Mouse (Mus musculus) midbrain, embryonic 11.5 days (tissue): ENCODE data around the gene Pcgf2. TPM values are rescaled to one million over a fixed set of nuclear protein-coding genes. Genes with fewer than 3 reads are reported as not detected.
"Not testable (repeated sequence)": the region's sequence is repeated elsewhere in the genome, so short reads cannot be mapped to it uniquely, and the experiment has no call there.

Source experiments
- ATAC-seq: fragments of 200-750 bp; cut with Nextera tagmentation; 2 replicates; pipeline ENCODE4 v1.8.0; 2017; ENCODE audit warnings: moderate TSS enrichment, moderate library complexity; ENCODE audit not compliant: low FRiP score
- DNase-seq: peaks from one replicate; pipeline ENCODE4 v3.0.0; 2015; ENCODE audit warnings: low spot score; ENCODE audit errors: missing footprints
- H3K27ac ChIP-seq: fragments of 300-500 bp; sonication (generic); 2 replicates; pipeline ENCODE4 v1.5.1; 2014; ENCODE audit warnings: low read depth, low read length
- H3K27me3 ChIP-seq: fragments of 300-500 bp; sonication (generic); 2 replicates; pipeline ENCODE4 v1.6.1; 2014; ENCODE audit warnings: mild to moderate bottlenecking, low read length, moderate library complexity, mixed read lengths; ENCODE audit not compliant: control insufficient read depth, insufficient read depth
- H3K36me3 ChIP-seq: fragments of 300-500 bp; sonication (generic); 2 replicates; pipeline ENCODE4 v1.6.1; 2014; ENCODE audit warnings: mild to moderate bottlenecking, low read length, moderate library complexity, mixed read lengths; ENCODE audit not compliant: control insufficient read depth, insufficient read depth
- H3K4me1 ChIP-seq: fragments of 300-500 bp; sonication (generic); 2 replicates; pipeline ENCODE4 v1.6.1; 2014; ENCODE audit warnings: low read length; ENCODE audit not compliant: control insufficient read depth, insufficient read depth
- H3K4me2 ChIP-seq: fragments of 300-500 bp; sonication (generic); 2 replicates; pipeline ENCODE4 v1.6.1; 2014; ENCODE audit warnings: mild to moderate bottlenecking, moderate library complexity
- H3K4me3 ChIP-seq: fragments of 300-500 bp; sonication (generic); 2 replicates; pipeline ENCODE4 v1.5.1; 2014; ENCODE audit warnings: low read depth, low read length
- H3K9ac ChIP-seq: fragments of 300-500 bp; sonication (generic); 2 replicates; pipeline ENCODE4 v1.6.1; 2014; ENCODE audit warnings: low read length
- H3K9me3 ChIP-seq: fragments of 300-500 bp; sonication (generic); 2 replicates; pipeline ENCODE4 v1.6.1; 2016; ENCODE audit warnings: low read length; ENCODE audit not compliant: control insufficient read depth
- WGBS: fragments of 180-500 bp; shearing (Covaris S2); extraction: QIAGEN DNeasy Blood & Tissue Kit; methylation state at CpG from one replicate; pipeline ENCODE4 v1.1.7; 2014; 5-methylcytosine and 5-hydroxymethylcytosine counted together
- polyA plus RNA-seq: library from polyadenylated mRNA; unstranded; fragments of >200 nt; fragmentation: Nextera tagmentation; extraction: Ambion mirVana; gene quantifications from 2 replicates; pipeline ENCODE4 v1.2.1, GENCODE M21; 2014

The Pcgf2 gene
- polyA plus RNA-seq, 1 experiment from 2014 or later = 16.1 TPM

GRCm38 (mm10) chr11:97742157-97742556 is 41.9 kb upstream of the Pcgf2 start:
- peaks cover 5% of the 10 kb centered on the region; the same call in 1 of the 2 replicates for H3K36me3 ChIP-seq
- H3K4me3 ChIP-seq = no peak overlapping the region
- DNase-seq (no peak), ATAC-seq (no peak)
- 96% methylated on average over 5 of the region's 5 CpGs for WGBS
- H3K4me1 ChIP-seq = peaks cover 14% of the 10 kb centered on the region
- H3K27me3 ChIP-seq = no peaks in the 10 kb centered on the region
- H3K4me2 ChIP-seq = no peak overlapping the region
- H3K9me3 ChIP-seq = no peaks in the 10 kb centered on the region
- H3K27ac ChIP-seq = no peak overlapping the region
- H3K9ac ChIP-seq = no peak overlapping the region

GRCm38 (mm10) chr11:97740190-97740589 is 39.9 kb upstream of the Pcgf2 start:
- DNase-seq = no peak
- no peaks in the 10 kb centered on the region for H3K27me3 ChIP-seq
- no peak overlapping the region for H3K27ac ChIP-seq
- WGBS = 50% methylated on average over 7 of the region's 7 CpGs
- no peak for ATAC-seq
- H3K4me1 ChIP-seq = peaks cover 14% of the 10 kb centered on the region
- H3K4me2 ChIP-seq = no peak overlapping the region
- H3K9ac ChIP-seq = no peak overlapping the region
- no peaks in the 10 kb centered on the region for H3K36me3 ChIP-seq
- H3K9me3 ChIP-seq = no peaks in the 10 kb centered on the region
- no peak overlapping the region for H3K4me3 ChIP-seq

GRCm38 (mm10) chr11:97739155-97739554 is 38.9 kb upstream of the Pcgf2 start:
- ATAC-seq = no peak
- Histone ChIP-seq H3K27ac (no peak overlapping the region), H3K9ac (no peak overlapping the region), H3K27me3 (no peaks in the 10 kb centered on the region), H3K36me3 (no peaks in the 10 kb centered on the region), H3K4me2 (no peak overlapping the region), H3K4me1 (peaks cover 14% of the 10 kb centered on the region), H3K4me3 (no peak overlapping the region), H3K9me3 (no peaks in the 10 kb centered on the region)
- no peak for DNase-seq
- 90% methylated on average over 3 of the region's 3 CpGs for WGBS

GRCm38 (mm10) chr11:97738703-97739102 is 38.4 kb upstream of the Pcgf2 start:
- Histone ChIP-seq H3K9me3 (no peaks in the 10 kb centered on the region), H3K27me3 (no peaks in the 10 kb centered on the region), H3K4me3 (no peak overlapping the region), H3K4me2 (no peak overlapping the region), H3K27ac (no peak overlapping the region), H3K4me1 (peaks cover 11% of the 10 kb centered on the region), H3K9ac (no peak overlapping the region), H3K36me3 (no peaks in the 10 kb centered on the region)
- 66% methylated on average over 6 of the region's 6 CpGs for WGBS
- DNase-seq = no peak
- no peak for ATAC-seq

DNA sequence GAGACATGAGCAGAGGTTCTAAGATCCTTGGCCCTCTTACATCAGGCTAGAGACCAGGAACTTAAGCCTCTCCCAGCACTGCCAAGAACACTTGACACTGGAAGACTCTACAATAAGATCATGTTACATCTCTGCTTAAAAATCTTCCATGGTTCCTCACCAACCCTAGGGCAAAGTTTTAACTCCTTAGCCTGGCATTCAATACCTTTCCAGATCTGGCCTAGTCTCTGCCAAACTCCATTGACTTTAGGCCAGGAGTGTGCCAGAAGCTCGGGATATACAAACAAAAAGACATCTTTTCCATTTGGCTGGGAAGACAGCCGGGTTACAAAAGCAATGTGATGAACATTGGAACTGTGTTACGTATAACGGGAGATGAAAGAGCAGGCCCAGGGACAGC is 37.3 kb upstream of the Pcgf2 start:
- Histone ChIP-seq H3K27me3 (no peaks in the 10 kb centered on the region), H3K9ac (no peak overlapping the region), H3K27ac (no peak overlapping the region), H3K9me3 (no peaks in the 10 kb centered on the region), H3K36me3 (no peaks in the 10 kb centered on the region), H3K4me2 (no peak overlapping the region), H3K4me3 (no peak overlapping the region), H3K4me1 (peaks cover under 1% of the 10 kb centered on the region)
- ATAC-seq (no peak), DNase-seq (peak; percentile 71)
- WGBS = 88% methylated on average over 4 of the region's 4 CpGs

GRCm38 (mm10) chr11:97736645-97737044 is 36.3 kb upstream of the Pcgf2 start:
- Histone ChIP-seq H3K9me3 (no peaks in the 10 kb centered on the region), H3K27me3 (no peaks in the 10 kb centered on the region), H3K9ac (no peak overlapping the region), H3K4me2 (no peak overlapping the region), H3K4me3 (no peak overlapping the region), H3K36me3 (peaks cover 3% of the 10 kb centered on the region; the same call in 1 of the 2 replicates), H3K4me1 (no peaks in the 10 kb centered on the region; the same call in none of the 2 replicates), H3K27ac (no peak overlapping the region)
- no peak for DNase-seq
- ATAC-seq = no peak
- WGBS = 89% methylated on average over 5 of the region's 5 CpGs

GRCm38 (mm10) chr11:97734810-97735209 is 34.5 kb upstream of the Pcgf2 start:
- H3K9ac ChIP-seq, H3K27me3 ChIP-seq, H3K36me3 ChIP-seq, DNase-seq, H3K4me1 ChIP-seq, H3K9me3 ChIP-seq, H3K4me2 ChIP-seq, H3K27ac ChIP-seq, H3K4me3 ChIP-seq, ATAC-seq: not testable (repeated sequence)
- 90% methylated on average over 5 of the region's 5 CpGs for WGBS

DNA sequence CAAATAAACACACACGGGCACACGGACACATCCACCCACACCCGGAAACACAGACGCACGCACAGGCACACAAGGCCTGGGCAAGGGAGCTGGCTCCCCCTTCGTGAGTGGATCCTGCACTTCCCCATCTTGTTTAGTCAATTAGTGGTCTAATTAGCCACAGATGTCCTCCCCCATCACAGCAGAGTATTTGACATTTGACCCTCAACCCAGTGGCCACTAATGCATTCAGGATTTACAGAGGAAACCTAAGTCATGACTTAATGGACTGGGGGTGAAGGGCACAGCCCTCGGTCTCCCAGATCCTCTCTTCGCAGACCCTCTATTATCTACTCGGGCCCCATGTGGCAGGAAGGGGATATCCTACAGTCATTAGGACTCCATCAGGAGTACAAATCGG is 33.4 kb upstream of the Pcgf2 start:
- ATAC-seq (no peak), DNase-seq (peak; percentile 80)
- WGBS = 61% methylated on average over 10 of the region's 10 CpGs
- H3K27ac ChIP-seq = no peak overlapping the region
- no peak overlapping the region for H3K4me2 ChIP-seq
- H3K4me1 ChIP-seq = no peaks in the 10 kb centered on the region; the same call in none of the 2 replicates
- H3K9ac ChIP-seq = no peak overlapping the region
- no peaks in the 10 kb centered on the region for H3K9me3 ChIP-seq
- no peak overlapping the region for H3K4me3 ChIP-seq
- no peaks in the 10 kb centered on the region for H3K27me3 ChIP-seq
- peaks cover 5% of the 10 kb centered on the region; the same call in 1 of the 2 replicates for H3K36me3 ChIP-seq

- no peak overlapping the region for H3K4me2 ChIP-seq
- H3K36me3 ChIP-seq = peaks cover 20% of the 10 kb centered on the region
- no peak overlapping the region for H3K9ac ChIP-seq
- DNase-seq (no peak), ATAC-seq (no peak)
- no peaks in the 10 kb centered on the region for H3K27me3 ChIP-seq
- H3K9me3 ChIP-seq = no peaks in the 10 kb centered on the region
- H3K27ac ChIP-seq = no peak overlapping the region; the same call in 1 of the 2 replicates
- no peaks in the 10 kb centered on the region for H3K4me1 ChIP-seq
- H3K4me3 ChIP-seq = no peak overlapping the region
- WGBS = 92% methylated on average over 7 of the region's 7 CpGs
These were observed 28.4 kb upstream of the Pcgf2 start for GRCm38 (mm10) chr11:97728730-97729129.

DNA sequence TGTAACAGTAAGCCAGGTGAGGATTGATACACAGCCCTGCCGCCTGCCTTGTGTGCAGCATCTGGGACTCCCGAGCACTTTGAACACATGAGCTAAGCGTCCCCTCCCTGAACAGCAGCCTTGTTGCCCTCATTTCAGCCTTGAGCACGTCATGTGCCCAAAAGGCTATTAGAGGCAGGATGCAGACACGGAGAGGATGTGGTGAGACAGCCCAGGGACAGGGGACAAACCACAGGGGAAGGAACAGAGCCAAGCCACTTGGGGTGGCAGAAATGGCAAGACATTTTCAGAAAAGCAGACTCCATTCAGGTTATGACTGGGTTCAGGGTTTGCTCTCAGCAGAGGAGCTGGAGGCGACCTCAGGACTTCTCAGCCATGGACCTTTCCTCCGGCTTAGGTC is 28.0 kb upstream of the Pcgf2 start:
- Histone ChIP-seq H3K27me3 (no peaks in the 10 kb centered on the region), H3K9me3 (no peaks in the 10 kb centered on the region), H3K27ac (no peak overlapping the region), H3K4me3 (no peak overlapping the region), H3K36me3 (peaks cover 20% of the 10 kb centered on the region), H3K9ac (no peak overlapping the region), H3K4me1 (no peaks in the 10 kb centered on the region), H3K4me2 (no peak overlapping the region)
- WGBS = 82% methylated on average over 7 of the region's 7 CpGs
- no peak for DNase-seq
- ATAC-seq = no peak
